Mouse (Mus musculus): ENCODE measurements around the gene Hsd17b14.
"Not testable (repeated sequence)": the region's sequence is repeated elsewhere in the genome, so short reads cannot be mapped to it uniquely, and the experiment has no call there.

The Hsd17b14 gene

GRCm38 (mm10) chr7:45554744-45555143 lies at the start of gene Hsd17b14:
TSS of gene Hsd17b14 (plus strand) at chr7:45554893.
- no peak for DNase-seq (ENCODE audit: low spot score in 2 of 2)

DNA sequence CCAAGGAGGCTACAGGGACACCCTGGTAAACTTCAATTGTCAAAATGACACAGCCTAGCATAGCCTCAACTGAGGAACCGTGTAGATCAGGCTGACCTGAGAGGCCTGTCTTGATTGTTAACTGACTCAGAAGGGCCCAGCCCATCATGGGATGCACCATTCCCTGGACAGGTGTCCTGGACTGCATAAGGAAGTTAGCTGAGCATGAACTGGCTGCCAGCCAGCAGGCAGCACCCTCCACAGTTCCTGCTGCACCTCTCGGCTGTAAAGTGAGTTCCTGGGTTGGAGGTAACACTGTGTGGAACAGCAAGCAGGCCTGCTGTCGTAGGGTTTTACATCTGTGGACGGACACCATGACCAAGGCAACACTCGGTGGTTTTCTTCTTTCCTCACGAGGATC lies 47.1 kb upstream of the Hsd17b14 start:
- DNase-seq (ENCODE audit: low spot score in 2 of 2): no peak

DNA sequence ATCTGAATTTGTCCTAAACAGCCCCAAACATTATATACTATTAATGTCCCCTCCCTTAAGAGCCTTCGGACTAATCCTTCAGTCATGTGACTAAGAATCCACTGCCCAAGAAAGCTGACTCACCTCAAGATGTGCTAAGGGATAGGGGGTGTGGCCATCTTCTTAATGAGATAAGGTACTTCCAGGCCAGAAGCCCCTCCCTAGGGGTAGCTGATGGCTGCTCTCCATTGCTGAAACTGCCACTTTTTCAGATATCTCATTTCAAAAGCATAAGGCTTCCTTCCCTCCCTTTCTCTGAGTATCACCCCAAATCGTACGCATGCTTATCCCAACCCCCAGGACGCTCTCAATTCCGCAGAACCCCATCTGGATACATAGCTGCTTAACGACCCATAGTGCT lies 46.1 kb upstream of the Hsd17b14 start:
- no peak for DNase-seq (ENCODE audit: low spot score in 2 of 2)

GRCm38 (mm10) chr7:45509181-45509882 lies 45.4 kb upstream of the Hsd17b14 start:
- no peak for DNase-seq (ENCODE audit: low spot score in 2 of 2)

GRCm38 (mm10) chr7:45509912-45510787 lies 44.5 kb upstream of the Hsd17b14 start, which contains the start of gene Nucb1:
TSS of gene Nucb1 (minus strand) at chr7:45510406.
- DNase-seq (ENCODE audit: low spot score in 2 of 2): peak; percentile 78 to 84

- no peak for DNase-seq (ENCODE audit: low spot score in 2 of 2)
These were observed 40.3 kb upstream of the Hsd17b14 start for GRCm38 (mm10) chr7:45514411-45514810.

- no peak for DNase-seq (ENCODE audit: low spot score in 2 of 2)
These were observed 39.3 kb upstream of the Hsd17b14 start for GRCm38 (mm10) chr7:45515436-45515835.

- DNase-seq (ENCODE audit: low spot score in 2 of 2): not testable (repeated sequence)
These were observed 37.8 kb upstream of the Hsd17b14 start for GRCm38 (mm10) chr7:45516846-45517245.

GRCm38 (mm10) chr7:45518618-45519017 lies 36.1 kb upstream of the Hsd17b14 start:
- no peak for DNase-seq (ENCODE audit: low spot score in 2 of 2)

DNA sequence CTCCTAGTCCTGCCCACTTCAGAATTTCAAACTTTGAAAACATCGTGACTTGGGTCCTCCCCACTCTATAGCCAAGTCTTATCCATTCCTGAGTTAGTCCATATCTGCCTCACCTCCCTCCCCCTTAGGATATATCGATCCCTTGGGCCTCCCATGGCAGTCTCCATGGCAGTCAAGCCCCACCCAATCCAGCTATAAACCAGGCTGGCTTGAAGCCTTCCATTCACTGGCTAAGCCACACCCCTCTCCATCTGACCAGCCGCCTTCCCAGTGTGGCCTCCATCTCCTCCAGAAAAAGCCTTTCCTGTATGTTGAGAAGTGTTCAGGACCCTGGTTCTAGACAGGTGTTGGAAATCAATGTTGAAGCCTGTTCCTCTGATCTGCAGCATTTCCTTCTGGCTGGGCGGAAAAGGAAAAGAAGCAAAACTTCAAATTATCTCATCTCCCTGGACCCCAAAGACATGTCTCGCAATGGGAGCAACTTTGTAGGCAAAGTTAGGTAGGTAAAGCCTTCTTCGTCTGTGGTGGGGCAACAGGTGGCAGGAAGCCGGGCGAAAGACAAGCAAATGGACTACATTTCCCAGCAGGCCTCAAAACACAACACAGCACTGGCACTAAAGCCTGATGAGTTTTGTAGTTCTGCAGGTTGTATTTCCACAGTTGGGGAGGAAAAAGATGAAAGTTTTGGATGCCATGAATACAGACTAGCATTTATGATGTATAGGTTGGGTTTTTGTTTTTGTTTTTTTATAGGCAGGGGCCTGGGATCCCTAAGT lies 35.2 kb upstream of the Hsd17b14 start:
- no peak for DNase-seq (ENCODE audit: low spot score in 2 of 2)

DNA sequence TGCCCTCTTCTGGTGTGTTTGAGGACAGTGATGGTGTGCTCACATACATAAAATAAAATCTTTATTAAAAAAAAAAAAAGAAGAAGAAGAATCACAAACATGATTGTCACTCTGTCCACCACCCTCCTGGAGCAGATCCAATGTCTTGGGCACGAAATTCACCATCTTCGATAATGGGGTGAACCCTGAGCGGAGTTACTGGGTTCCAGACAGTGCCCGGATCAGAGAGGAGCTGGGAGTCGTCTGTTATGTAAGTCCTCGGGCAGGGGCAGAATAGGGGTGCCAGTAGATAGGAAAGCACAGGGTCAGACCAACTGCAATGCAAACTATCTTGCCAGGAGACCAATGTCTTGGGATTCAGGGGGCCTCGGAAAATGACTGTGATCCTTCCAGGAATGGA lies 34.1 kb upstream of the Hsd17b14 start:
- no peak for DNase-seq (ENCODE audit: low spot score in 2 of 2)

GRCm38 (mm10) chr7:45521728-45522184 lies 32.9 kb upstream of the Hsd17b14 start:
- peak; percentile 79 for DNase-seq (ENCODE audit: low spot score in 2 of 2)

- DNase-seq (ENCODE audit: low spot score in 2 of 2): no peak
These were observed 32.4 kb upstream of the Hsd17b14 start for GRCm38 (mm10) chr7:45522194-45522752.

DNA sequence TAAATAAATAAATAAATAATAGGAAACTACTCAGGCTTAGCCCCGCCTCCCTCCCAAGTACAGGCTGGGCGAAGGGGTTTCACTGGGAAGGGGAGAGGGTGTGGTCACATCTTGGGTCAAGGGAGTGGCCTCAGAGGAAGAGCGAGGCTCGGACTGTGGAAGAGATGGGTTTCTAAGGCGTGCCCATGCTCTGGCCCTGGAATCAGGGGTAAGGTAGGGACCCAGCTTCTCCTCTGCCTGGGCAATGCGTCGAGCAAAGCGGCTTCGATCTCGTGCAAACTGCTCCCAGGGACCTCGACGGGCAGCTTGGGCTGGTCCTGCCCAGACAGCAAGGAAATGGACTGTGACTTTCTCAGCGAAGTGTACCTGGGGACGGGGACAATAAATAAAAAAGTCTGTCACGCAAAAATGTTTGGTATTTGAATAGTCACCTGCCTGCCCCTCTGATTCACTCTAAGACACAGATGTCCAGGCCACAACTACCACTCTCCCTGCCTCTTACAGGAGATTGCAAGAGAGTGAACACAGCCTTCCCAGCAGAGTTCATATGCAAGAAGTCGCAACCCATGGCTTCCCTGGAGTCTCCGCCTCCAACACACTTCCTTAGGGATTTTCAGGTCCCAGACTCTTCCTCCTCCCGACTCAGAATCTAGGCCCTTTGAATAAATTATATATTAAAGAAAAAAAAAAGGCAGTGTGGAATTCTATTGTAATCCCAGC lies 31.6 kb upstream of the Hsd17b14 start:
- DNase-seq (ENCODE audit: low spot score in 2 of 2): no peak

GRCm38 (mm10) chr7:45523678-45524170 lies 31.0 kb upstream of the Hsd17b14 start:
- DNase-seq (ENCODE audit: low spot score in 2 of 2): no peak

GRCm38 (mm10) chr7:45524841-45525621 lies 29.7 kb upstream of the Hsd17b14 start:
- DNase-seq (ENCODE audit: low spot score in 2 of 2): no peak

DNA sequence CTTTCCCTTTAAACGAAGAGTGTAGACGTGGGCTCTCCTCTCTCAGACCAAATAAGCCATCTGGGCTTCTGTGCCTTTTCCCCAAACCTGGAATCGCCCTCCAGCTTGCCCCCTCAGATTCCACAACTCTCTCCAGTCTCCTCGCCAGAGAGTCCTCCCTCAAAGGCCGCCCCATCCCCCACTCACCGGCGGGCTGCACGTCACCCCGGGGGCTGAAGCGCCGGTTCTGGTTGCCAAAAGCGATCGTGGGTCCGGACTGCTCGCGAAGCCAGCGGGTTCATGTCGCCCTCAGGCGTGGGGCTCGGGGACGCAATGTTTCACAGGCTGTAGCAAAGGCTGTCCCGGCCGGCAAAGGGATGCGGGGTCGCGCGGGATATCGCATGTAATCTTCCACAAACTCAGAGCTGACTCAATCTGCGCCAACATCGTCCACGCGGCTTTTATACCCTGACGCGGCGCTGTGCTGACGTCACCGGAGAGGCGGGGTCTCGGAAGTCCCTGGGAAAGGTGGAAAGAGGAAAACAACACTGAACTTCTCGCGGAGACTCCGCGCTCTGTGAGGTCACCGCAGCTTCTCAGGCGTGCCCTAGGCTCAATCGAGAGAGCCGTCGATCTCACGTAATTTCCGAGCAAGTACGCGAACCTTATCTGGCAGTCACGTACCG lies 28.8 kb upstream of the Hsd17b14 start, which contains the start of the genes Ppp1r15a and Plekha4:
TSS of gene Ppp1r15a (minus strand) at position 460 of the 665 bp plus-strand sequence.
TSS of gene Plekha4 (plus strand) at position 522 of the 665 bp plus-strand sequence.
- DNase-seq (ENCODE audit: low spot score in 2 of 2): peak; percentile 96

DNA sequence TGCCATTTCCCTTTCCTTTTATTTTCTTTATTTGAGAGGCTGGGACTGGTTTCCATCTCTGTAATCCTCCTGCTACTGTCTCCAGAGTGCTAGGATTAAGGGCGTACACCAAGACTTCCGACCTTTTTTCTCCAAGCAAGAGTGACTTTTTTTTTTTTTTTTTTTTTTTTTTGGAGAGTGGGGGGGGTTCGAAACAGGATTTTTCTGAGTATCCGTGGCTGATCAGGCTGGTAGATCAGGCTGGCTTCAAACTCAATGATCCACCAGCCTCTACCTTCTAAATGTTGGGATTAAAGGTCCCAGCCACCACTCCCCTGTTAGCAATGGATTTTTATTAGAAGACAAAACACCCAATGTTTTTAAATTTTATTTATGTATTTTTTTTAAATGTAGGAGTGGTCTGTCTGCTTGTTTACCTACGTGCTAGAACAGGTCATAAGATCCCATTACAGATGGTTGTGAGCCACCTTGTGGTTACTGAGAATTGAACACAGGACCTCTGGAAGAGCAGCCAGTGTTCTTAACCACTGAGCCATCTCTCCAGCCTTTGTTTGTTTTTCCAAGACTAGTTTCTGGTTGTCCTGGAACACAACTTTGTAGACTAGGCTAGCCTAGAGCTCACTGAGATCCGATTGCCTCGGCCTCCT lies 28.1 kb upstream of the Hsd17b14 start:
- no peak for DNase-seq (ENCODE audit: low spot score in 2 of 2)

DNA sequence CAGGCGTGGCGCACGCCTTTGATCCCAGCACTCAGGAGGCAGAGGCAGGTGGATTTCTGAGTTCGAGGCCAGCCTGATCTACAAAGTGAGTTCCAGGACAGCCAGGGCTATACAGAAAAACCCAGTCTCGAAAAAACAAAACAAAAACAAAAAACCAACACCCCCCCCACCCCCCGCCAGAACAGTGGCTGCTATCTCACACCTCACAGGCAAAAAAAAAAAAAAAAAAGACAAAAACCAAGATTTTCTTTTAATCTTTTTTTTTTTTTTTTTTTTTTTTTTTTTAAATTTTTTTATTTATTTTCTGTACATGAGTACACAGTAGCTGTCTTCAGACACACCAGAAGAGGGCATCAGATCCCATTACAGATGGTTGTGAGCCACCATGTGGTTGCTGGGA lies 27.5 kb upstream of the Hsd17b14 start:
- DNase-seq (ENCODE audit: low spot score in 2 of 2): not testable (repeated sequence)
